Mouse (Mus musculus): ENCODE results near the gene Pou5f1. TPM values are rescaled to one million over a fixed set of nuclear protein-coding genes. Genes with fewer than 3 reads are reported as not detected.

Gene Pou5f1
- total RNA-seq, 2 experiments from 2014 or later, result 0.27 TPM; not detected in 1

DNA sequence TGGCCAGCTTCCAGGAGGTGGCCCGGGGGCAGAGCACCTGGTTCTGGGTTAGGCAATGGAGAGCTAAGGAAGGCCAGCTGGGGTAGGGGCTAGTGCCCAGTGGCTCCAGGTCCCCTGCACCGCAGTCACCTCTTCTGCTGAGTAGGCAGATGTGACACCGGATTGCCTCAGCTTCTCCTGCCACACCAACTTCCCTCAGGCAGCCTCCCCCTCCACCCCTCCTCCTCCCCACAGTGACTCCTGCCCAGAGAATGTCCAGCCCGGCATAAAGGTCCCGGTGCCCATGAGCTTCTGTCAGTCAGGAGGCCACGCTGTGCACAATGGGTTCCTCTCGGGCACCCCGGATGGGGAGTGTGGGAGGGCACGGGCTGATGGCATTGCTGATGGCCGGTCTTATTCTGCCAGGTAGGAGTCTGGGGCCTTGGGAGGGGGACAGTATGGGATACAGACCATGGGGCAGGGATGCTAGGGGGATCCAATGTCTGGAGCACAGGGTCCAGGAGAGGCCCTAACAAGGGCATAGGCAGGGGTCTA is 46.1 kb downstream of the Pou5f1 start, which contains the start of gene Cdsn:
TSS of gene Cdsn (plus strand) at position 248 of the 534 bp plus-strand sequence.
- no peak for DNase-seq

DNA sequence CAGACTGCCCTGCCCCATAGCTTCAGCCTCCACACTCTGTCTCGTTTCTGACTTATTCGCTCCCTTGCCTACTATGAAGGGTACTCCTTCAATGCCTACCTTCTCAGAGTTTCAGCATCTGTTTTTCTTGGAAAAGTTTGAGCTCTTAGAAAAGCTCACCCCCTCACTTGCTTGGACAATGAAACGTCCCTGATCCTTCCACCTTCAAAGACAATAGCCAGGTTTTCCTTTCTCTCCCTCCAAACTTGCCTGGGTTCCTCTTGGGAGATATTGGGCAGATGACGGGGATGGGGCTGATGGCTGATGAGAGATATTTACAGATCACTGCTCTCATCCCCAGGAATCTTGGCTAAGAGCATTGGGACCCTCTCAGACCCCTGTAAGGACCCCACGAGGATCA is 48.5 kb downstream of the Pou5f1 start:
- no peak for DNase-seq

DNA sequence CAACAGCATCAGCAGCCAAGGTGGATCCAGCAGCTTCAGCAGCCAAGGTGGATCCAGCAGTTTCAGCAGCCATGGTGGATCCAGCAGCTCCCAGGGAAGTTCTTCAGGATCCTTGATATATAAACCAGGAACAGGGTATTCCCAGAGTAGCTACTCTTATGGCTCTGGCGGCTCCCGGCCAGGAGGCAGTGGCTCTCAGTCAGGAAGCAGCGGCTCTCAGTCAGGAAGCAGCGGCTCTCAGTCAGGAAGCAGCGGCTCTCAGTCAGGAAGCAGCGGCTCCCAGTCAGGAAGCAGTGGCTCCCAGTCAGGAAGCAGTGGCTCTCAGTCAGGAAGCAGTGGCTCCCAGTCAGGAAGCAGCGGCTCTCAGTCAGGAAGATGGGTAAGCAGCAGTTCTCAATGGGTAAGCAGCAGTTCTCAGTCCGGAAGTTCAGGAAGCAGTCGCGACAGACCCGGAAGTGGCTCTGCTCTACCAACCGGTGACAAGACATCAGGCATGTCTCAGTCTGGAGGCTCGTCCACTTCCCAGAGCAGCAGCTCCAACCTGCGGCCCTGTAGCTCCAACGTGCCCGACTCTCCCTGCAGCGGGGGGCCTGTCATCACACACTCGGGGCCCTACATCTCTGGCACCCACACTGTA is 49.1 kb downstream of the Pou5f1 start:
- DNase-seq, result no peak

DNA sequence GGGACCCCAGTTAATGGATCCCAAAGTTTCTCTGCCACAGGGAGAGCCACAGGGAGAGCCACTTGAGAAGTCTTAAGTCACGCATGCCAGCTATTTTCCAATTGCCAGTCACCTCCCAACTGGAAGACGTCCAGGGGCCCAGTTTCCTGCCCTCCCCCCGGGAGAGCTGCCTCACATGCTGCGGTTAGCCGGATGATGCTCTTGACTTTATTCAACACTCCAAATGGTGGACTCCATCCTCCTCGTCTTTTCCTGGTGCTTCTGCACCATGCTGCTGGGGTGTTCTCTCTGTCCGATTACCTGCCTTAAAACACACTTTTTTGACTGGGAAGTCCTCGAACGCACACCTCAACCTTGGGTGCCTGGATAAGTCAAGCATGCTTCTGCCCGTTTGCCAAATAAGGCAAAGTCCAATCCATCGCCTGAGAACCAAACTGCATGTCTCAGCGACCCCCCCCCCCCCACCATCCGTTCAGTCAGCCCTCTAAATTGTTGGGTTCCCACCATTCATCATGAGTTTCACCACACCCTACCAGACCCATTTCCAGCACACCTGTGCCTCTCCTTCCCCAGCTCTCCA is 50.5 kb downstream of the Pou5f1 start:
- DNase-seq, result no peak

DNA sequence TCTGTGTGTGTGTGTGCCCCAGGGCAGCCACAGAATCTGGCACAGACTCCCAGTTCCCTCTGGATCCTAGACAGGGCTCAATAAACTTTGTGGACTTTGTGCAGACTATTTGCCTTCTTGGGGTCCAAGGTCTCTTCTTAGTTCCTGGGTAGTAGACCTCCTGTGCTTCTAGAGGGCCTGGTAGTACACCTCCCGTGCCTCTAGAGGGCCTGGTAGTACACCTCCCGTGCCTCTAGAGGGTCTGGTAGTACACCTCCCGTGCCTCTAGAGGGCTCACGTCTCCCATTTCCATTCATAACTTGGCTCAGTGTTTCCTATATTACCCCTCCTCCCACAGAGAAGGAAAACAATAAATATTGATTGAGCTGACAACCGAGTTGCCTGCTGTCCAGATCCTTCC is 51.0 kb downstream of the Pou5f1 start:
- DNase-seq, result no peak

DNA sequence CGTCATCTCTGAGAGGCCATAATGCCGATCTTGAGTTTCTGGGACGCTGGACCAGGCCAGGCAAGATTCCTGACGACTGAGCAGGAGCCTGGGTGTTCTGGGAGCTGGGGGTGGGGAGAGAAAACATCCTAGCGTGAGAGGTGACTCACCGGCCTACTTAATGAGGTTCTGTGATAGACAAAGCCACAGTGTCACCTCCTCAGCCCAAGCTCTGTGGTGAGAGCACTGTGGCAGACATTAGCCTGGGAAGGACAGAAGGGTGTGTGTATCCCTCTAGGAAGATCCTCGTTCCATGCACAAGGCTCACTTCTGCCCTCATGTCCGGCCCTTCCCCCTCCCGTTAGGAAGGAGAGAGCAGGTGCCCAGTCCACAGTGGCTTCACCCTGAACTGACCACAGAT is 51.5 kb downstream of the Pou5f1 start:
- no peak for DNase-seq

DNA sequence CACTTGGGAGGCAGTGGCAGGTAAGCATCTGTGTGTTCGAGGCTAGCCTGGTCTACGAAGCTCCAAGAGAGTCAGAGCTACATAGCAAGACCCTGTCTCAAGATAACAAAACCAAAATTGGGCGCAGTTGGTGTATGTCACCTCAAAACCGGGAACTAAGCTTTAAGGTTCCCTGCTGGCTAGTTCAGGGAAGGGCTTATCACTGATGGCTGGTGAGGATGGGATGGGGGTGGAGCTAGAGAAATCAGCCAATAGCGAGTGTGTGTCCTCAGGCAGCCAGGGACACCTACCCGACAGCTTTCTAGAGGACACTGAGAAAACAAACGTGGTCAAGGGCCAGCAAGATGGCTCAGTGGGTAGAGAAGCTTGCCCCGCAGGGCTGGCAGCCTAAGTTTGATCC is 52.4 kb downstream of the Pou5f1 start:
- DNase-seq, result no peak

Other genes with a start within 250 kb of the Pou5f1 start
- gene H2-D1, start 243.3 kb upstream of the Pou5f1 start, total RNA-seq (2021), result 10 to 100 TPM; 30.2 to 57.3 TPM
- gene H2-Q1, start 185.6 kb upstream of the Pou5f1 start, total RNA-seq (2021), result under 1 TPM; 0.20 to 0.86 TPM
- under 1 TPM; 0.36 to 0.78 TPM for gene H2-Q2, start 163.8 kb upstream of the Pou5f1 start, total RNA-seq (2021)
- 1 to 10 TPM; 2.2 to 3.9 TPM for gene H2-Q4, start 126.4 kb upstream of the Pou5f1 start, total RNA-seq (2021)
- gene H2-Q6, start 81.2 kb upstream of the Pou5f1 start, total RNA-seq (2021), result not detected
- gene H2-Q7, start 66.9 kb upstream of the Pou5f1 start, total RNA-seq (2021), result under 1 TPM; 0.38 to 0.70 TPM
- 1 to 10 TPM in 1 of 2 experiments, under 1 TPM in 1; 0.15 to 1.3 TPM for gene H2-Q10, start 35.9 kb upstream of the Pou5f1 start, total RNA-seq (2021)
- gene Tcf19, start 10.8 kb downstream of the Pou5f1 start, total RNA-seq (2021), result 1 to 10 TPM; 1.5 to 2.9 TPM
- gene Cchcr1, start 11.1 kb downstream of the Pou5f1 start, total RNA-seq (2021), result 1 to 10 TPM; 2.5 to 2.7 TPM
- not detected for gene Psors1c2, start 27.2 kb downstream of the Pou5f1 start, total RNA-seq (2021)
- under 1 TPM in 1 of 2 experiments, not detected in 1; 0.91 TPM for gene Cdsn, start 46.1 kb downstream of the Pou5f1 start, total RNA-seq (2021)
- not detected for gene 2300002M23Rik, start 61.4 kb downstream of the Pou5f1 start, total RNA-seq (2021)
- gene Sfta2, start 95.5 kb downstream of the Pou5f1 start, total RNA-seq (2021), result not detected
- not detected for gene Gm9573, start 120.6 kb downstream of the Pou5f1 start, total RNA-seq (2021)
- gene Mucl3, start 137.7 kb downstream of the Pou5f1 start, total RNA-seq (2021), result not detected
- 10 to 100 TPM in 1 of 2 experiments, 1 to 10 TPM in 1; 9.9 to 14.7 TPM for gene Vars2, start 161.6 kb downstream of the Pou5f1 start, total RNA-seq (2021)
- gene Gtf2h4, start 167.7 kb downstream of the Pou5f1 start, total RNA-seq (2021), result 10 to 100 TPM; 14.7 to 15.3 TPM
- gene Ddr1, start 198.6 kb downstream of the Pou5f1 start, total RNA-seq (2021), result 10 to 100 TPM; 14.1 to 16.1 TPM